Mouse (Mus musculus): ENCODE data around the gene Fes.

The Fes gene

DNA sequence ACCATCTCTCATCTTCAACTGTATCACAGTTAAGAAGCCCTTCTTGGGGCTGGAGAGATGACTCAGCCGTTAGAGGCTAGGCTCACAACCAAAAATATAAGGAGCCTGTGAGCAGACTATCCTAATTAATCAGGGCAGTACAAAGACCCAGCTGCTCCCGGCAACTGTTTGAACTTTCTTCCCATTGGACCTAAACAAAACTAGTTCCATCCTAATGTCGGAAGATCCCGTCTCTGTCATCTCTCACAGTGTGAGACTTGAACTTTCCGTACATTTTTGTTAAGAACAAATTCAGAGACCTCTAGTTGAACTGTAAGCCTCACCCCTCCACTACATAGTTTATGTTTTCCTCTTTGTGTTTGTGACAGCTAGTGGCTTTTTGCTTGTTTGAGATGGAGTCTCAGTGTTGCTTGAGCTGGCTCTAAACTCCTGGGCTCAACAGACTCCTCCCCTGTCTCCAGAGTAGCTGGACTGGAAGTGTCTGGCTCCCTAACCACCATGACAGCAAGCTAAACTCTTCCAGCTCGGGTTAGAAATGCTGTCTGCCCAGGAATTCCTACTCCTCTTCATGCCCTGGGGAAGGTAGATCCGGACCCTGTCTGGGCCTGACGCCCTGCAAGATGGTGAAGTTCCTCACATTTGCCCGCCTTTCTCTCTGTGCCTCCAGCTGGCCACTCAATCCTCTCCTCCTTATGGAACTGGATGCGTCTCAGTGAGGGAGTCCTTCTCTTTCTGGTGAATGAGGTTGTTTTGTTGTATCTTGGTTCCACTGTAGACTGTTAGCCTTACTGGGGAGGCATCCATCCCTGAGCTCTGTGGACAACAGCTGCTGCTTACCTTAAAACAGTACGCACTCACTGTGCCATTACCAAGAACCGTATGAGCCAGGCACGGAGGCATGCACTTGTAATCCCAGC, 39.8 kb downstream of the Fes start:
- in situ Hi-C loops (cut with MboI, MseI) = no loop called here

DNA sequence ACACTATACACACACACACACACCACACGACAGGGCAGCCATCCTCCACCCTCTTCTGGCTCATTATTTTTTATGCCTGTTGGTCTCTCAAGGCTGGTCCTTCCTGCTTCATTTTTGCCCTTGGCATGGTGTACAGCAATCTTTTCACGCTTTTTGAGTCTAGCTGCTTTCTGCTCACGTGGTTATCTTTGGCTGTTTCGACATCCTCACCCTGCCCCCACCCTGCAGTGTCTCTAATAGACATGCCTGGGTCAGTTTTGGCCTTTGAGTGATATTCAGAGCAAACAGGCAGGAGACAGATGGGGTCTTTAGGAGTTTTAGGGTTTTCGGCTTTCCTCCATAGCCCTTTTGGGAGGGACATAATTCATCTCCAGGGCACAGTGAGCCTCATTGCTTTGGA, 40.9 kb downstream of the Fes start:
- in situ Hi-C loops (cut with MboI, MseI) = no loop called here

DNA sequence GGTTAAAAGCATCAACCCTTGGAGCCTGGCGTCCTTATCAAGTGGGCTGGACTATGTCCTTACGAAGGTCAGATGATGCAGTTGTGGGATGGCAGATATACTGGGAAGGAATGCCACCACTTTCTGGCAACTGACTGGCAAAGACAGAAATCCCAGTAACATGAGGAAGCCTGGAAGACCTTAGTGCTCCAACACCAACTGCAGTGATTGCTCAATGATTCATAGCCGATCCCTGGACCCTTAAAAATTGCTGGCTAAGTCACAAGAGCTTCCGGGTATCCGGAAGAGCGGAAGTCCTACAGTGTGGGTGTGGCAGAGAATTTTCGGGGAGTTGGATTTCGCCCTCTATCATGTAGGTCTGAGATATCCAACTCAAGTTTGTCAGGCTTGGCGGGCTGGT, 41.6 kb downstream of the Fes start:
- in situ Hi-C loops (cut with MboI, MseI) = no loop called here

DNA sequence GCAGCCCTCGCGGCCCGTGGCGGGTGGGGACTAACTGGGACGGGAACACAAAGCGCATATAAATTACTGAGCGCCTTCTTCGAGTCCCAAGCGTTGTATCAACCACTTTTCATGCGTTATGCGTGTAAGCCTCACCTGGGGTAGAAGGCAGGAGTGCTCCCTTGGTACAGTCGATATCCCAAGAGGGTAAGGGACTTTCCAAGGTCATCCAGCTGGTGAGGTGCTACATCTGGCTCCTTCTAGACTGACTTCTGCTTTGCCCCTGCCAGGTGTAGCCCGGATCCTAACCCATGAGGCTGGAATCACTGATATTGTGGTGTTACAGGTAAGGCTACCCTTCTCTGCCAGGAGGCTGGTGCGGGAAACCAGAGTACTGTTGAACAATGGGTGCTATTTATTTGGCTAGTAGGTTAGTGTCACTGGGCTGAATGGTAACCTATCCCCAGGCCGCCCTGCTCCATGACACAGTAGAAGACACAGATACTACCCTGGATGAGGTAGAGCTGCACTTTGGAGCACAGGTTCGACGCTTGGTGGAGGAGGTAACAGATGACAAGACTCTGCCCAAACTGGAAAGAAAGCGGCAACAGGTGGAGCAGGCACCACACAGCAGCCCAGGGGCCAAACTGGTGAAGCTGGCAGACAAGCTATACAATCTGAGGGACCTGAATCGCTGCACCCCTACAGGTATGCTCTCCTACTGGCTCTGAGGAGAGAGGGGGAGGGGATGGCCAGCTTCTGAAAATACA, 44.3 kb downstream of the Fes start:
- in situ Hi-C loops (cut with MboI, MseI) = no loop called here

DNA sequence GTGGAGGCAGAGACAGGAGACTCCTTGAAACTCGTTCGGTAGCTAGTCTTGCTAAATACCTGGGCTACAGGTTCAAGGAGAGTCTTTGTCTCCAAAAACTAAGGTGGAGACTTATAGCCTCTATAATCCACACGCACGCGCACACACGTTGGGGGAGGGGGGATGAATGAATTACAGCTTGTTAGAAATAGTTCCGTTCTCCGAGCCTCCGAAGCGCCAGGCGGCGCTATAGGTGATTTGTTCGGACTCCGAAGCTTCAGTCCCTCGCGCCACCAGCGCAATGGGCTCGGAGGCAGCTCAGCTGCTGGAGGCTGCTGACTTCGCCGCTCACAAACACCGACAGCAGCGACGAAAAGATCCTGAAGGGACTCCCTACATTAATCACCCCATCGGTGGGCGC, 44.9 kb downstream of the Fes start, which contains the start of gene Hddc3:
Gene Hddc3, plus strand, starts transcription at position 247 of the 400 bp plus-strand sequence.
- in situ Hi-C loops (cut with MboI, MseI) = no loop called here

DNA sequence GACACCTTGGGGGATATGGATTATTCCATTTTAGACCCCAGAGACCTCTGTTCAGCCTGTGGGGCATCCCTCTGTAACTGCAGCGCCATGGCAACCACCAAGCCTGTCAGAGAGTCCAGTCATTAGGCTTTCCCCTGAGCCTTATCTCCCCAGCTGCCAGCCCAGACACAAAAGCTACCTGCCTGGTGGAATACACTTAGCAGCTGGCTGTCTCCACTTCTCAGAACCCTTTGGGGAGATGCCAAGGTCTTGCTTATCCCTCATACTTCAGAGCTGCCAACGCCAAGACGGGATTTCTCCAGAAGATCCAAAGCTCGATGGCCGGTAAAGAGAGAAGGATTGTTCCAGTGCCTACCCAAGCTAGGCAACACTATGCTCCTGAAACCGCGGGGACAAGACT, 46.0 kb downstream of the Fes start:
- in situ Hi-C loops (cut with MboI, MseI) = no loop called here

DNA sequence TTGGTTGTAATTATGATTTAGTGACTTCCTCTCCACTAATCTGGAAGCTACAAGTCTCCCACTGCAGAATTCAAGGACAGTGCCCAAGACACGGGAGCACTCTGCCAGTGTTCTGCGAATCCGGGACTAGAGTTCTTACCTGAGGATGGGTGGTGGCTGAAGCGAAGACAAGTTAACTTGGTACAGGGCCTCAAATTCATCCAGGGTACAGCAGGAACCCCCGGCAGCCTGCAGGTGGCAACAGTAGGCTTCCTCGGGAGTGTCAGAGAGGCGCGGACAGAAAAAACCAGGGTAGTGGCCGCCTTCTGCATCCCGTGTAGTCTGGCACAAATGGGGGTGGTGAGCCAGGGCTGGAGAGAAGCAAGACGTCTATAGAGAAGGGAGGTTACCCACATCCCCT, 47.0 kb downstream of the Fes start, which contains the start of gene Unc45a:
Gene Unc45a, minus strand, starts transcription at position 213 of the 400 bp plus-strand sequence.
- in situ Hi-C loops (cut with MboI, MseI) = no loop called here

DNA sequence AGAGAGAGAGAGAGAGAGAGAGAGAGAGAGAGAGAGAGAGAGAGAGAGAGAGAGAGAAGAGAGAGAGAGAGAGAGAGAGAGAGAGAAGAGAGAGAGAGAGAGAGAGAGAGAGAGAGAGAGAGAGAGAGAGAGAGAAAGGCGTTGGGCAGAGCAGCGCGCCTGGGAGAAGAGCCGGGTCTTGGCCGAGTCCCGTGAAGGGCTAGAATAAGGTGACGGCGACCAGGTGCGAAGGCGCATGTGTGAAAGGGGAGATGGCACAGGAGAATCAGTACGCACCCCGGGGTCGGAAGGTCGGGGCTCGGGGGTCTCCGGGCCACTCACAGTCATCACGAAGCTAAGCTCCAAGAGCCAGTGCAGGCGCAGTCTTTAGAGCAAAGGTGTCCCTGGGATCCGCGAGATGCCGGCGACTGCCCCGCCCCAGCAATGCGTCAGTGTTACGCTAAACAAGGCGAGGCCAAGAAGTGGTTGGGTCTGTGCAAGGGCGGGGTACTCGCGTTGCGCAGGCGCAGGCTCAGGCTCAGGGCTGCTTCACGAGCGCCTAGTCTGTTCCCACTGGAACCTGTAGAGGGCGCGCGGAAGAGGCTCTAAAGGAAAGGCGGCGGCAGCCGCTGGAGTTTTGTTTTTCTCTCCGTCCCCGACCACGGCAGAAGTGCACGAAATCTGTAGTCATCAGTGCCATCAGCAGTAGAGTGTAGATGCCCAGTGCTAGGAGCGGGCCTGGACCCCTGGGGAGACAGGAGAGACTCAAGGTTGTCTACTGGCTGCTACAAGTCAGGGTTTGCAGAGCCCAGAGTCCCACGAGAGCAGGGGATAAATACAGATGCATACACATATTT, 47.7 kb downstream of the Fes start:
- in situ Hi-C loops (cut with MboI, MseI) = loop anchor here (5.0 kb wide), 1 partner anchor 37 kb away; no protein-coding TSS in a partner anchor

DNA sequence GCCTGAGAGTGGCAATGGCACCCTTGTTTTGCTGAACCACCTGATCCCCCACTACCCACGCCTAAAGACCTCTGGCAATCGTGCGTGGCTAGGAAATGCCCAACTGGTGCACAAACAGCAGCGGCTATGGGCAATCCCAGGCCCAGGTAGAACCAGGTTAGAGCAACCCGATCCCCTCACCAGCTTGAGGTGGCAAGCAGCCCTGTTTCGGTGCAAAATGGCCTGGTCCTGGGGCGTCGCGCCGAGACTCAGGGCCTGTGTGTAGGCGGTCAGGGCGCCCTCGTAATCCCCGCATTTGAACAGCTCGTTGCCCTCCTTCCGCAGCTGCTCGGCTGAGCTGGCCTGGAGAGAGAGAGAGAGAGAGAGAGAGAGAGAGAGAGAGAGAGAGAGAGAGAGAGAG, 48.4 kb downstream of the Fes start:
- in situ Hi-C loops (cut with MboI, MseI) = loop anchor here (5.0 kb wide), 1 partner anchor 38 kb away; no protein-coding TSS in a partner anchor

DNA sequence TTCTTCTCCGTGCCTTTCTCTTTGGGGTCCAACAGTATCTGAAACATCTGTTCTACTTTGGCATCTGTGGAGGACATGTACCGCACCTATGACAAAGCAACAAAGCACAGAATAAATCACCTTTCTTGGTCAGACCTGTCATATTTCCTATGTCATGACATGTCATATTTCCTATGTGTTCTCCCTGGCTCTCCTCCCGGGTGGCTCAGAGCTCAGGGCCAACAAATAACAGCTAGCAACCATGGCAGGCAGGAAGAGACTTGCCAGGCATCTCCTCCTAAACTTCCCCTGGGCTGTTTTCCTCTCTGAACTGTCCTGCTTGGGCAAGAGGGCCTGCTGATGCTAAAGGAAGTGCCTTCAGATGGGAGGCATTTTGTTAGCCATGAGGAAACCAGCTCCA, 50.8 kb downstream of the Fes start:
- in situ Hi-C loops (cut with MboI, MseI) = loop anchor here (5.0 kb wide), 1 partner anchor 40 kb away; no protein-coding TSS in a partner anchor

DNA sequence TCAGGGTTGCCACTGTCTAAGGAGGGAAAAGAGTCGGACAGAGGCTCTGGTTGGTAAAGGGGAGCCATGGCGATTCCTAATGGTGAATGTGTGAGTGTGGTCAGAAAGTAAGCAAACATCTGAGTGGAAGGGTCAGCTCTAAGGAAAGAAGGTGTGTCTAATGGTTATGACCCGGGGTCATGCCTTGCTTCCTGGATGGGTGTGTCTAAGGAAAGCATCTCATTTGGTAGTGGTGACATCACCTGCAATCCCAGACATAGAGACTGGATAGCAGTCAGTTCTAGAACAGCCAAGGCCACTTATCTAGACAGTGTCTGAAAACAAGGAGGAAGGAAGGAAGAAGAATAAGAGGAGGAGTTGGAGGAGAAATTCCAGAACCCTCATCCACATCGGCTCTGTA, 52.9 kb downstream of the Fes start:
- in situ Hi-C loops (cut with MboI, MseI) = loop anchor here (5.0 kb wide), 1 partner anchor 42 kb away; no protein-coding TSS in a partner anchor

DNA sequence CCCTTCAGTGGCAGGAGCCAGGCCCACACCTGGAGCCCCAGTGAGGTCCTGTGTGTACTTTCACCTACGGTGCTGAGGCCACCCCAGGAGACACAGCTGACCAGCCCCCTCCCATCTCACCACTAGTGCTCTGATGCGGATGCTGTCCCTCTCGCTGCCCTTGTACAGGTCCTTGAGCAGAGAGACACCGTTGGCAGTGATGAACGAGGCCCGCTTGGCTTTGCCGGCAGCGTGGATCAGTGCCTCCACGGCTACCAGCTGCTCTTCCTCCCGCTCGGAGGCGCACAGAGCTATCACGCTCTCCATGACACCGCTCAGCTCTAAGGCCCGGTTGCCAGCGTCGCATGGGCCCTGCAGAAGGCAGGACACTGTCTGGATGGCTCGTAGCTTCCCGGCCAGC, 56.3 kb downstream of the Fes start:
- in situ Hi-C loops (cut with MboI, MseI) = no loop called here

DNA sequence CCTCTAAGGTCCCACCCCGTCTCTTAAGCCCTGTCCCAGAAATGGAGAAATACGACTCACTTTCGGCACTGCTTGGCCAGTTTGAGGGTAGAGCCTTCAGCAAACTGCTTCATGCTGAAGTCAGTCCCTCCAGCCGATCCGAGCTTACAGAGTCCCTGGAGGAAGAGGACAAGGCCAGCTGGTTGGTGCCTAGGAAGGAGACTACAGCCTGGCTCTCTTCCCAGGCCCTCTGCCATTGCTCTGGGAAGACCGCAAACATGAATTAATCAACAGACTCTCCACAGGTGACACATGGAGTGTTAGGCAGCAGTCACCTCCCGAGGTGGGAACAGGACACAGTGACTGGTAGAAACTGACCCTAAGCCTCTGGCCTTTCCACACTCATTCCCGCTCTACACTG, 57.5 kb downstream of the Fes start:
- in situ Hi-C loops (cut with MboI, MseI) = no loop called here

Measured in T-helper 1 cell (primary cell).